Comparison of ENCODE assay signal across 10 mouse cellular contexts in genomic region chr16:30530815-30531214, GRCm38 (mm10). TPM values are rescaled to one million over a fixed set of nuclear protein-coding genes. Genes with fewer than 3 reads are reported as not detected.
DNase-seq lines count a peak whose midpoint lies in the region; ATAC-seq and TF ChIP-seq lines count a peak whose summit lies in the region.
"Had no signal": no experiment of that assay in that cellular context is flagged by ENCODE, and none has a peak within 500 bp of the region (broad histone marks: within the 10 kb centered on the region; RNA-seq: fewer than 3 reads in every experiment).

No protein-coding gene starts in this region.

- no peak overlapping the region for H3K27ac ChIP-seq in hindbrain, postnatal 0 days
- H3K27ac ChIP-seq in hindbrain, embryonic 12.5 days, result no peak overlapping the region
- H3K27ac ChIP-seq in testis, adult 2 months (ENCODE audit: control insufficient read depth, insufficient read depth, low read depth, low read length), result no peak overlapping the region
- no peak overlapping the region for H3K27ac ChIP-seq in stomach, postnatal 0 days (replicated peaks)
- H3K27ac ChIP-seq: midbrain, embryonic 12.5 days had no signal

- TF ChIP-seq CTCF in hindbrain, postnatal 0 days (IDR thresholded peaks at IDR 0.05; ENCODE audit: low read depth), result peak; percentile 73
- peak; percentile 31; the same call in 1 of the 2 replicates for TF ChIP-seq CTCF in testis, adult 2 months (IDR thresholded peaks at IDR 0.05; ENCODE audit: control insufficient read depth, insufficient read depth, insufficient replicate concordance, low read depth, low read length)
- peak; percentile 76 for TF ChIP-seq CTCF in stomach, postnatal 0 days (IDR thresholded peaks at IDR 0.05; ENCODE audit: low read depth)

- no peaks in the 10 kb centered on the region for H3K27me3 ChIP-seq in hindbrain, postnatal 0 days (ENCODE audit: insufficient read depth, low read length)
- H3K27me3 ChIP-seq in hindbrain, embryonic 12.5 days, result no peaks in the 10 kb centered on the region
- H3K27me3 ChIP-seq in testis, adult 2 months (ENCODE audit: control insufficient read depth, insufficient read depth, low read length), result no peaks in the 10 kb centered on the region
- H3K27me3 ChIP-seq in stomach, postnatal 0 days (ENCODE audit: control insufficient read depth, insufficient read depth, low read length), result no peaks in the 10 kb centered on the region
- H3K27me3 ChIP-seq: midbrain, embryonic 12.5 days had no signal

- H3K4me3 ChIP-seq in hindbrain, postnatal 0 days (ENCODE audit: low read length), result no peak overlapping the region
- H3K4me3 ChIP-seq in hindbrain, embryonic 12.5 days, result no peak overlapping the region
- H3K4me3 ChIP-seq in testis, adult 2 months (ENCODE audit: control insufficient read depth, low read depth, low read length), result no peak overlapping the region
- H3K4me3 ChIP-seq in stomach, postnatal 0 days (ENCODE audit: low read depth, low read length), result no peak overlapping the region
- H3K4me3 ChIP-seq: midbrain, embryonic 12.5 days had no signal

- no peaks in the 10 kb centered on the region for H3K9me3 ChIP-seq in hindbrain, postnatal 0 days (ENCODE audit: low read length)
- no peaks in the 10 kb centered on the region for H3K9me3 ChIP-seq in hindbrain, embryonic 12.5 days (replicated peaks)
- H3K9me3 ChIP-seq in stomach, postnatal 0 days (ENCODE audit: control insufficient read depth, low read length), result no peaks in the 10 kb centered on the region
- H3K9me3 ChIP-seq: midbrain, embryonic 12.5 days had no signal

- H3K36me3 ChIP-seq in hindbrain, postnatal 0 days (ENCODE audit: insufficient read depth, low read length), result peaks cover 14% of the 10 kb centered on the region
- H3K36me3 ChIP-seq in hindbrain, embryonic 12.5 days, result peaks cover 38% of the 10 kb centered on the region
- H3K36me3 ChIP-seq in testis, adult 2 months (ENCODE audit: control insufficient read depth, insufficient read depth, low read length), result no peaks in the 10 kb centered on the region
- no peaks in the 10 kb centered on the region for H3K36me3 ChIP-seq in stomach, postnatal 0 days (ENCODE audit: control insufficient read depth, insufficient read depth, low read length)

- 0 out of 2 replicates have a peak, but pooled peaks cover 4% of the 10 kb centered on the region for H3K4me1 ChIP-seq in hindbrain, postnatal 0 days (ENCODE audit: insufficient read depth, low read length)
- 0 out of 2 replicates have a peak, but pooled peaks cover 2% of the 10 kb centered on the region for H3K4me1 ChIP-seq in hindbrain, embryonic 12.5 days
- H3K4me1 ChIP-seq in testis, adult 2 months (ENCODE audit: control insufficient read depth, insufficient read depth, low read length), result peaks cover 5% of the 10 kb centered on the region
- H3K4me1 ChIP-seq in stomach, postnatal 0 days (replicated peaks; ENCODE audit: control insufficient read depth, insufficient read depth), result no peaks in the 10 kb centered on the region

- TF ChIP-seq EP300 in stomach, postnatal 0 days (optimal IDR thresholded peaks at IDR 0.05), result no peak

- no peak for ATAC-seq in CD4-positive, CD25-positive, alpha-beta regulatory T cell, adult 4 months
- ATAC-seq in hindbrain, postnatal 0 days, result no peak
- ATAC-seq in hindbrain, embryonic 12.5 days (ENCODE audit: low FRiP score), result no peak
- no peak for ATAC-seq in stomach, postnatal 0 days (ENCODE audit: low FRiP score, low TSS enrichment)

- peak; percentile 36 for DNase-seq in CD4-positive, CD25-positive, alpha-beta regulatory T cell, adult 2 months (ENCODE audit: low read depth, low spot score)
- DNase-seq in hindbrain, postnatal 0 days (ENCODE audit: low spot score), result peak; percentile 57
- no peak for DNase-seq in testis, postnatal 14 days (ENCODE audit: low spot score)
- DNase-seq in stomach, postnatal 0 days (ENCODE audit: low spot score), result no peak
- DNase-seq in frontal cortex, postnatal 10 days (ENCODE audit: low spot score in 2 of 2), result no peak
- DNase-seq: layer of hippocampus, postnatal 36 days had no signal

- WGBS in hindbrain, postnatal 0 days, result 41% methylated on average over 4 of the region's 4 CpGs
- whole genome bisulfite sequencing in hindbrain, embryonic 12.5 days, result 38% methylated on average over 4 of the region's 4 CpGs
- 59% methylated on average over 4 of the region's 4 CpGs for WGBS in stomach, postnatal 0 days

- no peak overlapping the region for H3K9ac ChIP-seq in hindbrain, postnatal 0 days (replicated peaks; ENCODE audit: low read length)
- no peak overlapping the region for H3K9ac ChIP-seq in hindbrain, embryonic 12.5 days
- H3K9ac ChIP-seq in stomach, postnatal 0 days (ENCODE audit: low read length), result no peak overlapping the region
- H3K9ac ChIP-seq: midbrain, embryonic 12.5 days had no signal

- no peak for TF ChIP-seq POLR2A in testis, adult 2 months (IDR thresholded peaks at IDR 0.05; ENCODE audit: control insufficient read depth, low read depth, low read length)

- H3K4me2 ChIP-seq in hindbrain, postnatal 0 days (ENCODE audit: low read depth, low read length), result no peak overlapping the region
- H3K4me2 ChIP-seq in hindbrain, embryonic 12.5 days (replicated peaks), result no peak overlapping the region
- no peak overlapping the region for H3K4me2 ChIP-seq in stomach, postnatal 0 days (replicated peaks; ENCODE audit: low read depth)
- H3K4me2 ChIP-seq: midbrain, embryonic 12.5 days had no signal

RNA-seq across cellular contexts. Expression of gene Tmem44, which starts 19.8 kb away (rescaled TPM):
- polyA plus RNA-seq in CD4-positive, CD25-positive, alpha-beta regulatory T cell, adult 4 months (2017; shearing (Covaris generic)), result under 1 TPM in 1 of 2 experiments, not detected in 1; 0.70 TPM
- 83.9 and 92.9 TPM in 2 replicates for total RNA-seq in hindbrain, postnatal 0 days (2014; rRNA removed)
- 41.8 and 44.6 TPM in 2 replicates for polyA plus RNA-seq in hindbrain, postnatal 0 days (2015; fragmentation: Nextera tagmentation; extraction: Ambion mirVana)
- polyA plus RNA-seq in hindbrain, embryonic 12.5 days (2016; fragmentation: Nextera tagmentation; extraction: Ambion mirVana), result 58.7 and 60.2 TPM in 2 replicates
- 1.2 and 1.7 TPM in 2 replicates for polyA plus RNA-seq in testis, adult 2 months (2012; rRNA removed)
- 3.5 and 4.3 TPM in 2 replicates for polyA plus RNA-seq in stomach, postnatal 0 days (2015; fragmentation: Nextera tagmentation; extraction: Ambion mirVana)

RNA-seq across cellular contexts. Expression of gene Lsg1, which starts 56.6 kb away (rescaled TPM):
- polyA plus RNA-seq in CD4-positive, CD25-positive, alpha-beta regulatory T cell, adult 4 months (2017; shearing (Covaris generic)), result 10 to 100 TPM; 62.1 to 88.6 TPM
- total RNA-seq in hindbrain, postnatal 0 days (2014; rRNA removed), result 9.9 and 16.7 TPM in 2 replicates
- polyA plus RNA-seq in hindbrain, postnatal 0 days (2015; fragmentation: Nextera tagmentation; extraction: Ambion mirVana), result 42.1 and 45.4 TPM in 2 replicates
- 69.4 and 75.7 TPM in 2 replicates for polyA plus RNA-seq in hindbrain, embryonic 12.5 days (2016; fragmentation: Nextera tagmentation; extraction: Ambion mirVana)
- polyA plus RNA-seq in testis, adult 2 months (2012; rRNA removed), result 11.2 and 11.9 TPM in 2 replicates
- 33.4 and 33.5 TPM in 2 replicates for polyA plus RNA-seq in stomach, postnatal 0 days (2015; fragmentation: Nextera tagmentation; extraction: Ambion mirVana)

Comparison
In these comparisons a context has a peak if more than half of its experiments do, and no peak if none do; other contexts are left out.
1. DNase-seq: peak in CD4-positive, CD25-positive, alpha-beta regulatory T cell, adult 2 months (single experiment) and hindbrain, postnatal 0 days (single experiment); none in testis, postnatal 14 days (single experiment), stomach, postnatal 0 days (single experiment) and frontal cortex, postnatal 10 days (0 of 2).
2. Peak in every context shown above with its lines, with median percentiles within 50 percentile points of each other: CTCF ChIP-seq.